Mouse (Mus musculus) myocyte (in vitro differentiated cells): ENCODE results near the gene Stip1. TPM values are rescaled to one million over a fixed set of nuclear protein-coding genes. Genes with fewer than 3 reads are reported as not detected.
"Not testable (repeated sequence)": the region's sequence is repeated elsewhere in the genome, so short reads cannot be mapped to it uniquely, and the experiment has no call there.

Experiments used
- H3K27me3 ChIP-seq: one replicate; pipeline ENCODE4 v1.6.1; 2011; ENCODE audit not compliant: control insufficient read depth, insufficient read depth, insufficient read length
- H3K36me3 ChIP-seq: one replicate; pipeline ENCODE4 v1.6.1; 2011; ENCODE audit not compliant: control insufficient read depth, insufficient read depth
- H3K4me2 ChIP-seq: one replicate; pipeline ENCODE4 v1.6.1; 2011; ENCODE audit warnings: low read depth, control low read depth
- H3K4me3 ChIP-seq: one replicate; pipeline ENCODE4 v1.5.1; 2011; ENCODE audit warnings: mild to moderate bottlenecking, control low read depth, moderate library complexity
- H3K79me2 ChIP-seq: one replicate; pipeline ENCODE4 v1.6.1; 2011; ENCODE audit not compliant: control insufficient read depth, insufficient read depth
- H3ac ChIP-seq: one replicate; pipeline ENCODE4 v1.6.1; 2011; ENCODE audit not compliant: control insufficient read depth, insufficient read length
- CEBPB ChIP-seq: IDR thresholded peaks from 2 replicates; pipeline ENCODE4 v1.6.1; 2011; ENCODE audit warnings: mild to moderate bottlenecking, moderate library complexity; ENCODE audit not compliant: poor library complexity, insufficient read depth, severe bottlenecking
- E2F4 ChIP-seq: IDR thresholded peaks from one replicate; pipeline ENCODE4 v1.6.1; 2011; ENCODE audit warnings: mild to moderate bottlenecking, control low read depth, moderate library complexity; ENCODE audit not compliant: insufficient read depth
- MAX ChIP-seq: IDR thresholded peaks from one replicate; pipeline ENCODE4 v1.6.1; 2011; ENCODE audit warnings: low read depth, mild to moderate bottlenecking, control low read depth
- MYOD1 ChIP-seq, 3 experiments: IDR thresholded peaks; one replicate each; pipeline ENCODE4 v1.6.1; 2011; ENCODE audit warnings: control low read depth in 2 of 3, low read depth in 2 of 3, mild to moderate bottlenecking in 2 of 3, moderate library complexity in 1 of 3; ENCODE audit not compliant: insufficient read length in 2 of 3, control insufficient read depth in 1 of 3
- MYOG ChIP-seq, 3 experiments: IDR thresholded peaks; one replicate each; pipeline ENCODE4 v1.6.1; 2011; ENCODE audit warnings: control low read depth in 2 of 3, low read depth in 2 of 3, mild to moderate bottlenecking in 2 of 3; ENCODE audit not compliant: insufficient read length in 2 of 3, control insufficient read depth in 1 of 3, insufficient read depth in 1 of 3
- POLR2A ChIP-seq: IDR thresholded peaks from one replicate; pipeline ENCODE4 v1.6.1; 2011; ENCODE audit warnings: low read depth, mild to moderate bottlenecking, control low read depth, moderate library complexity; ENCODE audit not compliant: insufficient read length
- POLR2AphosphoS2 ChIP-seq: IDR thresholded peaks from one replicate; pipeline ENCODE4 v1.6.1; 2011; ENCODE audit warnings: low read depth, control low read depth; ENCODE audit not compliant: insufficient read length
- REST ChIP-seq: IDR thresholded peaks from one replicate; pipeline ENCODE4 v1.6.1; 2011; ENCODE audit warnings: mild to moderate bottlenecking, control low read depth, moderate library complexity; ENCODE audit not compliant: insufficient read depth, insufficient read length
- SRF ChIP-seq: IDR thresholded peaks from one replicate; pipeline ENCODE4 v1.6.1; 2011; ENCODE audit warnings: low read depth; ENCODE audit not compliant: control insufficient read depth, insufficient read length
- TCF12 ChIP-seq: IDR thresholded peaks from one replicate; pipeline ENCODE4 v1.6.1; 2011; ENCODE audit warnings: mild to moderate bottlenecking, control low read depth; ENCODE audit not compliant: poor library complexity, insufficient read depth, severe bottlenecking
- TCF3 ChIP-seq: IDR thresholded peaks from one replicate; pipeline ENCODE4 v1.6.1; 2011; ENCODE audit warnings: low read depth, control low read depth; ENCODE audit not compliant: insufficient read length
- USF1 ChIP-seq: IDR thresholded peaks from one replicate; pipeline ENCODE4 v1.6.1; 2011; ENCODE audit warnings: low read depth, mild to moderate bottlenecking, control low read depth, moderate library complexity
- polyA plus RNA-seq: library from polyadenylated mRNA; unstranded; fragments of >200 nt; fragmentation: generic; extraction: Trizol; gene quantifications from one replicate; pipeline ENCODE4 v1.2.1, GENCODE M21; 2012; ENCODE audit warnings: missing spikeins

Gene Stip1
- polyA plus RNA-seq, 1 experiment = 223 TPM

DNA sequence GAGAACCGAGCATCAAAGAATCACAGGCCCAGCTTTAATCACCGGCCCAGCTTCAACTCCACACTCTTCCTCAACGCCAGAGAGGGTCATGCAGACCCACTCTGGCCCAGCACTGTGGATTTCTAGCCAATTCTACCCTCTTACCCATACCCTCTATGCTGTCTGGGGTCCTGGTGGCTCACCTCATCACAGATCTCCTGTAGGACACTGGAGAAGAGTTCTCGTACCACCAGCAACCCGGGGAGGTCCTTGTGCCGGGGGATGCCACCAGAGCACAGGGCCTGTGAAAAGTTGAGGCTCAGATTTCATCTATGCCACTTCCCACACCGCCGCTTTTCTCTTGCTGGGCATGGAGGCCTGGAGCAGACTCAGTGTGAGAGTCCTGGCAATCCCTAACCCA, 45.3 kb downstream of the Stip1 start:
- Histone ChIP-seq H3K79me2 (no peaks in the 10 kb centered on the region), H3ac (no peak overlapping the region), H3K4me2 (peak overlapping the region; percentile 97), H3K36me3 (no peaks in the 10 kb centered on the region), H3K4me3 (peak overlapping the region; percentile 42), H3K27me3 (no peaks in the 10 kb centered on the region)
- TF ChIP-seq POLR2AphosphoS2 (no peak), SRF (no peak), TCF3 (no peak), POLR2A (no peak), TCF12 (no peak), USF1 (no peak), E2F4 (no peak), MYOD1 (IDR thresholded peaks at IDR 0.05; ENCODE audit: control insufficient read depth in 1 of 3, insufficient read length in 2 of 3, low read depth in 2 of 3) (no peak)

GRCm38 (mm10) chr19:6994002-6994401, 45.8 kb downstream of the Stip1 start:
- H3K4me3 ChIP-seq = no peak overlapping the region
- H3K79me2 ChIP-seq = no peaks in the 10 kb centered on the region
- no peak overlapping the region for H3ac ChIP-seq
- H3K27me3 ChIP-seq = no peaks in the 10 kb centered on the region
- TF ChIP-seq MYOD1 (IDR thresholded peaks at IDR 0.05; ENCODE audit: control insufficient read depth in 1 of 3, insufficient read length in 2 of 3, low read depth in 2 of 3) (no peak), USF1 (no peak)
- H3K4me2 ChIP-seq = no peak overlapping the region
- H3K36me3 ChIP-seq = no peaks in the 10 kb centered on the region

DNA sequence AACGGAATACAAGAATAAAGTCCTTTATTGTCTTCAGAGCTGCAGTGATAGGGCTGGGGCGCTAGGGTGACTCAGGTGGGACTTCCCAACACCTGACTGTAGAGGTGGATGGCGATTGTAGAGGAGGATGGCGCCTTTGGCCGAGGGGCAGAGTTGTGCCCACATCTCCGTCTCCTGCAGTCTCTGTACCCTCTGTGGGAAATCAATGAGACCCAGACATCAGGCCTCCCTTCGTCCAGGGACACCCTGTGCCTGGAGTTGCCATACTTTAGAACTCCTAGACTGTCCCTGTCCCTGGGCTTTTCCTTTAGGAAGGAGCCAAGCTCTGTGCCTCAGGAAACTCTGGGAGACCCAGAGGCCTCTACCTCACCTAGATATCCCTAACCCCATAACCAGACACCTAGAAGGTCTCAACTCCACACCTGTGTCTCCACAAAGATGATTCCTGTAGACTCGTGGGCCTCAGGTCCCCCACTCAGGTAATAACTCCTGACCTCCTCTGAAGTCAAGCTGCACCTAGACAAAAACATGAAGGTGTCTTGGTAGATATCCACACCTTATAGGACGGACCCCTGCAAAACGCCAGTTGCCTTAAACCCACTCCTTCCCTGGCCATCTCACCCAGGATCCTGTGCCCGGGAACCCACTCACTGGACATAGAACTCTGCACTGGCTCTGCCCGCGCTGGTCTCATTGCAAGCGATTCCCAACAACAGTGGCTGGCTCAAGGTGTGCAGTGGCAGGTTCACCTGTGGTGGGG, 46.6 kb downstream of the Stip1 start:
- H3K36me3 ChIP-seq = no peaks in the 10 kb centered on the region
- H3K4me2 ChIP-seq = peak overlapping the region; percentile 93
- TF ChIP-seq E2F4 (no peak), SRF (no peak), POLR2AphosphoS2 (no peak), TCF3 (no peak), MYOG (IDR thresholded peaks at IDR 0.05; ENCODE audit: control insufficient read depth in 1 of 3, insufficient read depth in 1 of 3, insufficient read length in 2 of 3, low read depth in 2 of 3) (no peak), USF1 (no peak), POLR2A (no peak), REST (no peak), TCF12 (no peak), CEBPB (no peak), MYOD1 (IDR thresholded peaks at IDR 0.05; ENCODE audit: control insufficient read depth in 1 of 3, insufficient read length in 2 of 3, low read depth in 2 of 3) (no peak), MAX (no peak)
- H3K79me2 ChIP-seq = no peaks in the 10 kb centered on the region
- H3K4me3 ChIP-seq = peak overlapping the region; percentile 71
- H3ac ChIP-seq = no peak overlapping the region
- no peaks in the 10 kb centered on the region for H3K27me3 ChIP-seq

- no peaks in the 10 kb centered on the region for H3K27me3 ChIP-seq
- H3K79me2 ChIP-seq = no peaks in the 10 kb centered on the region
Measured at GRCm38 (mm10) chr19:6992011-6992858, 47.5 kb downstream of the Stip1 start, which contains the start of gene Dnajc4. Gene Dnajc4, minus strand, starts transcription at chr19:6992572.

GRCm38 (mm10) chr19:6991166-6991565, 48.6 kb downstream of the Stip1 start:
- H3K4me2 ChIP-seq, H3K27me3 ChIP-seq, H3K79me2 ChIP-seq, H3ac ChIP-seq, H3K36me3 ChIP-seq: not testable (repeated sequence)
- peak overlapping the region; percentile 71 for H3K4me3 ChIP-seq

More at GRCm38 (mm10) chr19:6992011-6992858, 47.5 kb downstream of the Stip1 start, which contains the start of gene Dnajc4:
- H3K4me2 ChIP-seq = peak within 1 kb of the TSS; percentile 93
- peak within 1 kb of the TSS; percentile 71 for H3K4me3 ChIP-seq
- TF ChIP-seq MYOD1 (IDR thresholded peaks at IDR 0.05; ENCODE audit: control insufficient read depth in 1 of 3, insufficient read length in 2 of 3, low read depth in 2 of 3) (peak in 1 of 3 experiments; percentile 19), MAX (no peak), POLR2A (peak; percentile 57), TCF12 (no peak), E2F4 (peak; percentile 80), POLR2AphosphoS2 (peak; percentile 59), SRF (peak; percentile 65), MYOG (IDR thresholded peaks at IDR 0.05; ENCODE audit: control insufficient read depth in 1 of 3, insufficient read depth in 1 of 3, insufficient read length in 2 of 3, low read depth in 2 of 3) (peak in 1 of 3 experiments; percentile 41)
- H3ac ChIP-seq = peak within 1 kb of the TSS; percentile 13
- no peaks in the 10 kb centered on the region for H3K36me3 ChIP-seq
